Mouse (Mus musculus) cerebellum, adult 11-12 months (tissue): ENCODE results near the gene Mis18a.

ENCODE experiments used
- DNase-seq: peaks from one replicate; pipeline ENCODE4 v3.0.0; 2022

Mis18a gene

GRCm38 (mm10) chr16:90727233-90728115 is at the start of gene Mis18a:
Mis18a (minus strand) TSS chr16:90727404.
- peak; percentile 95 for DNase-seq

- no peak for DNase-seq
Observed at GRCm38 (mm10) chr16:90775946-90776520, 48.8 kb upstream of the Mis18a start.

- no peak for DNase-seq
Observed at GRCm38 (mm10) chr16:90774646-90775045, 47.4 kb upstream of the Mis18a start.

GRCm38 (mm10) chr16:90774216-90774615 is 47.0 kb upstream of the Mis18a start:
- DNase-seq: no peak

DNA sequence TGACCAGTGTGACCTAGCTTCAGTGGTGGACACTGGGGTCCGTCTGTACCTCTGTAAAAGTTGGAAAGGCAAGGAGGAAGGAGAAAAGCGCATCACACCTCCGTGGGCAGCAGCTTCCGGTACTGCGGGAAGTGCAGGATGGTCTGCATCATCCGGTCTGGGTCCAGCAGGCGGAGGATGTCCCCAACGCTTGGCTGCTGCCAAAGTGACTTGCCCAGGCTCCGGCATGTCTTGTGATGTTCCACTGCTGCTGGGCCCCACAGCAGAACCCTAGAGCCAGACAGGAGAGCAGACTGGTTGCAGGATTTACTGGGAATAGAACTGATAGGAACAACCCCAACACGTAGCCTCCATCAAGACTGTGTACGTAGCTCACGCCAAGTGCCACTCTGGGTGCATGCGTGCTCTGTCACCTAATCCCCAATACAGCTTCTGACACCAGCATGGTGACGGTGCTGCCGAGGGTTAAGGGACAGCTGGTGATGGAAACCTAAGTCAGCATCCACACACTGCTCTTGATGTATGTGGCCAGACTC is 39.8 kb upstream of the Mis18a start:
- DNase-seq: no peak

- DNase-seq: no peak
Observed at GRCm38 (mm10) chr16:90765195-90765877, 38.1 kb upstream of the Mis18a start.

DNA sequence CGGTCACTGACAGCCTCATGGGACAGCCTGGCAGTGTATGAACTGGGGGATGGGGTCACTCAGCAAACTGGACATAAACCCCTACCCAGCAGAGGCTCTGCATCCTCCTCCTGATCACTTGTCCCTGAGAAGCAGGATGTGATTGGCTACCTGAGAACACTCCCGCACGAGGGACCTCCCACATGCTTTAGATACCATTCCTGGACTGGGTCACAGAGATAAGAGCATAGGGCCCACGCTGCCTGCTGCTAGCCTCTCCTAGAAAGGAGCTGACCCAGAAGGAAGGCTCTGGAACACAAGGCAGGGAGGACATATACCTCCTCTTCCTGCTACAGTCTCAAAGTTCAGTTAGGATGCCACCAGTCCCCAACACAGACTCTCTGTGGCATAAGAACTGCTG is 33.3 kb upstream of the Mis18a start:
- no peak for DNase-seq

DNA sequence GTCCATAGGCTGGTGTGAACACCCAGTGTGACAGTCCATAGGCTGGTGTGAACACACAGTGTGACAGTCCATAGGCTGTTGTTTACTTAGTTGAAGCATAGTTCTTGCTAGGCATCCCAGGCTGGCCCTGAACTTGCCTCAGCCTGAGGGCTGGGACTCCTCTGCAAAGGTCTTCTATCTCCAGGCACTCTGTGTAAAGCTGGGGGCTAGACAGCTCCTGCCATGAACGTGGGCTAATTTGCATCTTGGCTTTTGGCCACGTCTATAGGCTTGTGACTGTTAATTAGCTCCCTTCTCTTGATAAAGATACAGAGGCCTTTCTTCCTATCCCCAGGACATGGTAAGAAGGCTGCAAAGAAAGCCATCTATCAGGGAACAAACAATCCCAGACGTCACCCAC is 32.1 kb upstream of the Mis18a start:
- no peak for DNase-seq

DNA sequence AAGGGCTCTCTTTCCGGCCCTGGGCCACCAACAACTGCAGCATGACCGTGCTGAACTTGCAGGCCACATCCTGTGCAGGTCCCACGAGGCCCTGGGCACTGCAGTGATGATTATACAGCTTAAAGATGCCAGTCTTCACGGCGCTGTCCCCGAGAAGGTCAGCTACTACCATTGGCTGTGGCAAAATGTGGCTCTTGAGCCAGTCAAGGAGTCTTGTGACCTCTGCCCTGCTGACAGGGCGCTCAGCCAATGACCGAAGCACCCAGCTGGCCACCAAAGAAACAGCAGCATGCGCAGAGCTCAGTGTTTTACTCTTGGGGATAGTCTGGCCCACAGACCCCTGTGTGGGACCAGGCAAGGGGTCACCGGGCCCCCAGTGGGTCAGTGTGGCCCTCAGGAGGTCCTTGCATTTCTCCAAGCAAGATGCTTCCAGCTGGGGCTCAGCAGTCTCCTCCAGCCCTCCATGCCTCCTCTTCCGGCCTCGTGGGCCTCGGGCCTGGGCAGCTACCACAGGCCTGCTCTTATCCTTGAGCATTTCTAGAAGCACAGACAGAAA is 26.3 kb upstream of the Mis18a start:
- DNase-seq: no peak

DNA sequence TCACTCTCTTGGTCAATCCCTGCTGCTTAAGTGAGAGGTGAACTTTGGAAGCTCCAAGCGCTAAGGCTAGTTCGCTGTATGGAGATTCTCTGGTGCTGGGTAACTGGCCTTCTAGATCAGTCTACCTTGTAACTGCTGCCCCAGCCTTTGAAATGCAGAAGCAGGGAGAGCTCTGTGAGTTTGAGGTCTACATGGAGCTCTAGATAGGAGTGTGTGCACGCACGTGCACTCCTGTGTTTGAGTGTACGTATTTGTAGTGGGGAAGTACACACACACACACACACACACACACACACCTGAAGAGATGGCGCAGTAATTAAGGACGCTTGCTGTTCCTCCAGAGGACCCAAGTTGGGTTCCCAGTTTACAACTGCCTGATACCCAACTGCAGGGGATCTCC is 21.0 kb upstream of the Mis18a start:
- DNase-seq: no peak

- no peak for DNase-seq
Observed at GRCm38 (mm10) chr16:90747143-90747542, 19.9 kb upstream of the Mis18a start.

DNA sequence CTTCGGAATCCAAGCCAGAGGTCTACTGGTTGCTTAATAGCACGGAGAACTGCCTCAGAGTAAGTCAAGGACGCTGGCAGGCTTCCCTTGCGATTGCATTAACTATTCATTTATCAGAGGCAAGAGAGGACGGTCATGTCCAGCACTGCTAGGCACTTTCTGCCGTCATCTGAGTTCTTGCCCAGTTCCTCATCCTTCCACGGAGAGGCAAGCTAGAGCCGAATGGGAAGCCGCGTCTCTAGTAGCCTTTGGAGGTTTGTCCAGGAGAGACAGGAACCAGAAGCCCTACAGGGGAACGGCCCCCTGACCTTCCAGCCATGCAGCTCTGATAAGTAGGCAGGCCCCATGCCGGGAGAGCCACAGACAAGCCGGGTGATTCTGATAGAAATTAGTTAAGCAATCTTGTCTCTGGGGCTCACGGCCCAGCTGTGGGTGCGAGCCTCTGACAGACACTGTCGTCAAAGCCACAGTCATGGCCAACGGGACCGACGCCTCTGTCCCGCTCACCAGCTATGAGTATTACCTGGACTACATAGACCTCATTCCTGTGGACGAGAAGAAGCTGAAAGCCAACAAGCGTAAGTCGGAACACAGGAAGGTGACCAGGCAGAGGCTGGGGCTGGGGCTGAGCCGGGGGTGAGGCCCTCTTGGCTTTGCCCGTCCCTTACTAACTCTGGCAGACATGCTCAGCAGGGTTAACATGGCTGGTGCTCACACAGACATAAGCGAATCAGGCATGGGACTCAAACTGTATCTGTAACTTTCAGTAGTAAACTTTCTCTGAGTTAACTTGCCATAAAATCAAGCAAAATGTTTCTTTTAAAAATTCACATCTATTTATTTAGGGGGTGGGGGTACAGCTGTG is 11.1 kb upstream of the Mis18a start, which contains the start of gene Mrap:
Gene Mrap, plus strand, starts transcription at position 116 of the 865 bp plus-strand sequence.
- no peak for DNase-seq

DNA sequence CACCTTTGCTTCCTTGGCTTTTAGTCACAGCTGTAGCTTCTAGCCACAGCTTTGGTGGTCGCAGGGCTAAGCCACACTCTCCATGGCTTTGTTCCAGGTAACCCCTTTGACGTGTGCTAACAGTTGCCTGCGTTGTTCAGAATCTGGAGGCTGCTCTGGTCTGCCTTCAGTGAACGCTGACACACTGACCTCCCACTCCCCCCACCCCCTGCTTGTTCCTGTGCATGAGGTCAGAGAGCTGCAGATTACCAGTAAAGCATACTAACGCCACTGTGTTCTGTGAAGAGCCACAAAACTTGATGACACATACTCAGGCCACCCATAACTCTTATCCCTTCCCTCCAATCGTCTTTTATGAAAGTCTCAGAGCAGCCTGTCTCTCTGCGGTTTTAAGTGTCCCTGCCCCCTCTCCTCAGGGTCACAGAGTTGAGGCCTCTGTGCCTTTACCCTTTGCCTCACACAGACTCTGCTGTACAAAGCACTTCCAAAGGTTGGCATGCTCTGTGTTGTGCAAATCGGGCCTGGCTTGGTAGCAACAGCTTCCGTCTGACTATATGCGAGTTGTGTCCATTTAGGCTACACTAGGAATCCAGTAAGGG is 9.6 kb upstream of the Mis18a start:
- no peak for DNase-seq

- DNase-seq: no peak
Observed at GRCm38 (mm10) chr16:90735611-90736010, 8.4 kb upstream of the Mis18a start.

DNA sequence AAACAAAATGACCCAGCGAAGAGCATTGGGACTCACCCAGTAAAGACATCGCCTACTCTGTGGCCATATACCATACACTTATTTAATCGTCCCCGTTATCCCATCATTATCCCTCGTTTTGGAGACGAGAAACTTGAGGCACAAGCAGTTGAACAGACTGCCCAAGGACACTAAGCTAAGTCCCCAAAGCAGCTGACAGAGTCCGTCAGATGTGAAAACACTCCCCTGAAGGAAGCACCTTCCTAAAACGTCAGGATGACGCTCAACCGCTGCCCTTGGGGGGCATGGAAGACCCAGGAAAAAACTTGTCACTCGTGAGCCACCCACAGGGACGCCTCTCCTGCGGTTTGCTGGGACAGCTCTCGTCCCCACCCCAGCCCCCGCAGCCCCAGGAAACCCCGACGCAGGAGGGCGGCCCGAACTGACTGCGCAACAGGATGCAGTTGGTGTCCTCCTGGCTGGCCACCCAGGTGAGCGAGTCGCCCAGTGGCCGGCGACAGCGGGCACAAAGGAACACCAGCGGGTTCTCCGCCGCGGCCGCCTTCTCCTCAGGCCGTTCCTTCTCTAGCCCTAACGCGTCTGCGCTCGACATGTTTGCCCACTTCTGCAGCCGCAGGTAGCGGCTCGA is 490 bp downstream of the Mis18a start:
- no peak for DNase-seq

DNA sequence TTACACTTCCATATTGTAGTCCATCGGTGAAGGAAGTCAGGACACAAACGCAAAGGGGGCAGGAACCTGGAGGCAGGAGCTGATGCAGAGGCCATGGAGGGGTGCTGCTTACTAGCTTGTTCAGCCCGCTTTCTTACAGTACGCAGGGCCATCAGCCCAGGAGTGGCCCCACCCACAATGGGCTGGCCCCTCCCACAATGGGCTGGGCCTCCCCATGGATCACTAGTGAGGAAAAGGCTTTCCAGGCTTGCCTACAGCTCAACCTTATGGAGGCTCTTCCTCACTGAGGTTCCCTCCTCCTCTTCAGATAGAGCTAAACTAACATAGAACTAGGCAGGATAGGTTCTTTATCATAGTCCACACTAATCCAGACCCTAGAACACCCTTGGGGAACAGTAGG is 3.2 kb downstream of the Mis18a start:
- DNase-seq: no peak

DNA sequence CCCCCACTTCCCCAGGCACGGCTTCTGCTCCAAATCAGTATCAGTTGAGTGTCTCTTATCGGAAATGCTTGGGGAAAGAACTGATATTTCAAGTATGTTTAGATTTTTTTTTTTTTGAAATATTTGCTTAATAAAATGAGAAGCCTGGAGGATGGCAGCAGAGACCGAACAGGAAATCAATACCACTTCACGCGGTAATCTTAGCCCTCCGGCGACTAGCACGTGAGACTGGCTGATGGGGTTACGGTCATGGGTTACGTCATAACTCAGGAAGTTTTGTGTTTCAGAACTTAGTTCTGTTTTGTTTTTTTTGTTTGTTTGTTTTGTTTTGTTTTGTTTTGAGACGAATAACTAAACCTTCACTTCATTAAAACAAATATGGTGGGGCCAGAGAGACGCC is 16.9 kb downstream of the Mis18a start:
- no peak for DNase-seq

- DNase-seq: peak; percentile 73
Observed at GRCm38 (mm10) chr16:90709711-90710289, 17.4 kb downstream of the Mis18a start.

DNA sequence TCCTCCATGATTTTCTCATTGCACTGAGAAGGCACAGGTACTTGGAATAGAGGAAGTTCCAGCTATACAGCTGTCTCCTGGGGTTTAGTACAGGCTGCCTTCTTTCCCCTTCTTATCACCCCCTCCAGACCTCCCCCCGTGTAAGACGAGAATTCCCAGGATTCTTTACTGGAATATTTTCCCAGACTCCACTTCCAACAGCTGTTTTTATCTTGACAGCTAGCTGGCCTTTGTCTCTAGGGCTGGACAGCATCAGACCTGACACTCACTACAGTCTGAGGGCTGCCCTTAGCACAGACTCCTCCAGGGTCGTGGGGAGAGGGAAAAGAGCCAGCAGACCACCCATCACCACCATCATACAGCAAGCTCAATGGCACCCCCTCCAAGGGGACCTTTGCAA is 20.9 kb downstream of the Mis18a start:
- no peak for DNase-seq

DNA sequence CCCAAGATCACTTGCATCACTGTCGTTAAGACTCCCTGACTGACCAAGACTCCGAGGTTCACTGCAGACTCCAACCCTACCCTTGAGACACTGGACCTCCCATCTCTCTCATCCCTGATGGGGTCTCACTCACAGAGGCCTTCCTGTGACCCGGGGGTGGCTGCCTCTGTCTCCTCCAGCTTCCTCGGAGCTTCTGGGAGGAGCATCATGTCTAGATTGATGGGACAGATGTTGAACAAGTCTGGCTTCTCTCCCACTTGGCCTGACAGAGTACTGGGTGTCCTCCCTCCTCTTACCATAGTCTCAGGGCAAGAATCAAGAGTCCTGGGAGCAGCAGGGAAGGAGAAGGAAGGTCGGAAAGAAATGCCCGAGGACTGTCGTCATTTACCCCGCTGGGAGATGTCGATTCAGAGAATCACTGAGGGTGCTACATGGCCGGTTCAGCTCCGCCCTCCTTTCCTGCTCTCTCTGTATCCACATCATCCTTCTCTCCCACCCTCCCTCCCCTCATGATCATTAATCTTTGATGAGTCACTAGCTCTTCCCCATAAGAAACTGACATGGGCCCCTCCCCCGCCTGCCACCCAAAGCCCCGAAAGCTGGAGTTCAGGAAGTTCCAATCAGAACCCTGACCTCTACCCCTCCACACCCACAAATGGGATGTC is 22.9 kb downstream of the Mis18a start:
- no peak for DNase-seq
